Mouse (Mus musculus) myocyte (in vitro differentiated cells): ENCODE measurements around the gene Gabarapl2. TPM values are rescaled to one million over a fixed set of nuclear protein-coding genes. Genes with fewer than 3 reads are reported as not detected.
A peak's percentile ranks its signal among the peaks of the same experiment; 100 is the strongest.

ENCODE experiments used
- H3K27me3 ChIP-seq: one replicate; pipeline ENCODE4 v1.6.1; 2011; ENCODE audit not compliant: control insufficient read depth, insufficient read depth, insufficient read length
- H3K36me3 ChIP-seq: one replicate; pipeline ENCODE4 v1.6.1; 2011; ENCODE audit not compliant: control insufficient read depth, insufficient read depth
- H3K4me2 ChIP-seq: one replicate; pipeline ENCODE4 v1.6.1; 2011; ENCODE audit warnings: low read depth, control low read depth
- H3K4me3 ChIP-seq: one replicate; pipeline ENCODE4 v1.5.1; 2011; ENCODE audit warnings: mild to moderate bottlenecking, control low read depth, moderate library complexity
- H3K79me2 ChIP-seq: one replicate; pipeline ENCODE4 v1.6.1; 2011; ENCODE audit not compliant: control insufficient read depth, insufficient read depth
- H3ac ChIP-seq: one replicate; pipeline ENCODE4 v1.6.1; 2011; ENCODE audit not compliant: control insufficient read depth, insufficient read length
- CEBPB ChIP-seq: IDR thresholded peaks from 2 replicates; pipeline ENCODE4 v1.6.1; 2011; ENCODE audit warnings: mild to moderate bottlenecking, moderate library complexity; ENCODE audit not compliant: poor library complexity, insufficient read depth, severe bottlenecking
- E2F4 ChIP-seq: IDR thresholded peaks from one replicate; pipeline ENCODE4 v1.6.1; 2011; ENCODE audit warnings: mild to moderate bottlenecking, control low read depth, moderate library complexity; ENCODE audit not compliant: insufficient read depth
- MAX ChIP-seq: IDR thresholded peaks from one replicate; pipeline ENCODE4 v1.6.1; 2011; ENCODE audit warnings: low read depth, mild to moderate bottlenecking, control low read depth
- MYOD1 ChIP-seq, 3 experiments: IDR thresholded peaks; one replicate each; pipeline ENCODE4 v1.6.1; 2011; ENCODE audit warnings: control low read depth in 2 of 3, low read depth in 2 of 3, mild to moderate bottlenecking in 2 of 3, moderate library complexity in 1 of 3; ENCODE audit not compliant: insufficient read length in 2 of 3, control insufficient read depth in 1 of 3
- MYOG ChIP-seq, 3 experiments: IDR thresholded peaks; one replicate each; pipeline ENCODE4 v1.6.1; 2011; ENCODE audit warnings: control low read depth in 2 of 3, low read depth in 2 of 3, mild to moderate bottlenecking in 2 of 3; ENCODE audit not compliant: insufficient read length in 2 of 3, control insufficient read depth in 1 of 3, insufficient read depth in 1 of 3
- POLR2A ChIP-seq: IDR thresholded peaks from one replicate; pipeline ENCODE4 v1.6.1; 2011; ENCODE audit warnings: low read depth, mild to moderate bottlenecking, control low read depth, moderate library complexity; ENCODE audit not compliant: insufficient read length
- POLR2AphosphoS2 ChIP-seq: IDR thresholded peaks from one replicate; pipeline ENCODE4 v1.6.1; 2011; ENCODE audit warnings: low read depth, control low read depth; ENCODE audit not compliant: insufficient read length
- REST ChIP-seq: IDR thresholded peaks from one replicate; pipeline ENCODE4 v1.6.1; 2011; ENCODE audit warnings: mild to moderate bottlenecking, control low read depth, moderate library complexity; ENCODE audit not compliant: insufficient read depth, insufficient read length
- SRF ChIP-seq: IDR thresholded peaks from one replicate; pipeline ENCODE4 v1.6.1; 2011; ENCODE audit warnings: low read depth; ENCODE audit not compliant: control insufficient read depth, insufficient read length
- TCF12 ChIP-seq: IDR thresholded peaks from one replicate; pipeline ENCODE4 v1.6.1; 2011; ENCODE audit warnings: mild to moderate bottlenecking, control low read depth; ENCODE audit not compliant: poor library complexity, insufficient read depth, severe bottlenecking
- TCF3 ChIP-seq: IDR thresholded peaks from one replicate; pipeline ENCODE4 v1.6.1; 2011; ENCODE audit warnings: low read depth, control low read depth; ENCODE audit not compliant: insufficient read length
- USF1 ChIP-seq: IDR thresholded peaks from one replicate; pipeline ENCODE4 v1.6.1; 2011; ENCODE audit warnings: low read depth, mild to moderate bottlenecking, control low read depth, moderate library complexity
- polyA plus RNA-seq: library from polyadenylated mRNA; unstranded; fragments of >200 nt; fragmentation: generic; extraction: Trizol; gene quantifications from one replicate; pipeline ENCODE4 v1.2.1, GENCODE M21; 2012; ENCODE audit warnings: missing spikeins

The Gabarapl2 gene
- polyA plus RNA-seq, 1 experiment, result 64.5 TPM

DNA sequence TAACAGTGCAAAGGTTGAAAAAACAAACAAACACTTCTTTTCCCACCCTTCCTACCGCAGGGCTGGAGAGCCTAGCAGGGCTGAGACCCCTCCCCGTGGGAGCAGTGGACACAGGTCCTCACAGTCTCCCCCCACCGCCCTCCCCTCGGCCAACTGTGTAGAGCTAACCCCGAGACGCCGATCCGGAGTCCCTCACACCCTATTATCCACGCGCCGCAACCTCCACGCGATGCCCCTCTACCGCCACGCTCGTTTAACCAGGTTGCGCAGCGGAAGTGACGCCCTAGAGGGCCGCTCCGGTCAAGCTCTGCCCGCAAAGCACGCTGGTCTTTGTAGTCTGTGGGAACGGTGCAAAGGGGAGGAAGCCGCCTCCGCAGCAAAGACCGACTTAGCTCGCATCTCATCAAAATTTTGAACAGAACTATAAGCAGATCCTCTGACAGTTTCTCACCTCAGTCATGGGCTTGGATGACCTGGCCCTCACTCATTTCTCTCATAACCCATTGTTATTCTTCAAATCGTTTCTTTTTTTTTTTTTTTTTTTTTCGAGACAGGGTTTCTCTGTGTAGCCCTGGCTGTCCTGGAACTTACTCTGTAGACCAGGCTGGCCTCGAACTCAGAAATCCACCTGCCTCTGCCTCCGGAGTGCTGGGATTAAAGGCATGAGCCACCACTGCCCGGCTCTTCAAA, 51.7 kb downstream of the Gabarapl2 start, which contains the start of gene Adat1:
TSS of gene Adat1 (minus strand) at position 290 of the 690 bp plus-strand sequence.
- H3K36me3 ChIP-seq, result peaks cover 14% of the 10 kb centered on the region
- H3K4me3 ChIP-seq, result peak within 1 kb of the TSS; percentile 72

DNA sequence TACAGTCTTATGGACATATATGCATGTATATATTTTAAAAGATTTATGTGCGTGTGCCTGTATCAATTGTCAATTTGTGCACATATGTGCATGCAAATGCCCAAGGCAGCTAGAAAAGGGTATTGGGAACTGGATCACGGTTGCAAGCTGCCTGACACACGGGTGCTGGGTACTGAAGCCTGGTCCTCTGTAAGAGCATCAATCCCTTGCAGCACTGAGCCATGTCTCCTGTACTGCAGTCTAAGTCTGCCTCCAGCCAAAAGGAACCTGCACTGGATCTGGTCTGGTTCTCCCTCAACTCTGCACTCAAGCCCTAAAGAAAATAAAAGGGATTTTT, 52.2 kb downstream of the Gabarapl2 start:
- Histone ChIP-seq H3K4me3 (peak overlapping the region; percentile 72), H3ac (no peak overlapping the region), H3K79me2 (peaks cover 5% of the 10 kb centered on the region), H3K36me3 (peaks cover 14% of the 10 kb centered on the region), H3K4me2 (no peak overlapping the region), H3K27me3 (no peaks in the 10 kb centered on the region)
- TF ChIP-seq REST (no peak), USF1 (no peak), SRF (no peak)

More for the DNA sequence above, 51.7 kb downstream of the Gabarapl2 start, which contains the start of gene Adat1:
- peaks cover 5% of the 10 kb centered on the region for H3K79me2 ChIP-seq
- H3K27me3 ChIP-seq, result no peaks in the 10 kb centered on the region
- H3ac ChIP-seq, result peak within 1 kb of the TSS; percentile 9
- peak within 1 kb of the TSS; percentile 73 for H3K4me2 ChIP-seq
- TF ChIP-seq CEBPB (no peak), MYOG (IDR thresholded peaks at IDR 0.05; ENCODE audit: control insufficient read depth in 1 of 3, insufficient read depth in 1 of 3, insufficient read length in 2 of 3, low read depth in 2 of 3) (no peak), REST (no peak), MYOD1 (IDR thresholded peaks at IDR 0.05; ENCODE audit: control insufficient read depth in 1 of 3, insufficient read length in 2 of 3, low read depth in 2 of 3) (no peak), SRF (peak; percentile 50), POLR2AphosphoS2 (peak; percentile 99), MAX (no peak), POLR2A (peak; percentile 91), TCF12 (no peak), USF1 (no peak), E2F4 (peak; percentile 80), TCF3 (no peak)

Other genes starting within 250 kb of the Gabarapl2 start
- gene Ctrb1, start 249.7 kb upstream of the Gabarapl2 start, polyA plus RNA-seq, result 85.4 TPM
- gene Bcar1, start 196.9 kb upstream of the Gabarapl2 start, polyA plus RNA-seq, result 81.9 TPM
- 44.9 TPM for gene Cfdp1, start 86.4 kb upstream of the Gabarapl2 start, polyA plus RNA-seq
- 0.92 TPM for gene Tmem170, start 64.0 kb upstream of the Gabarapl2 start, polyA plus RNA-seq
- 0.14 TPM for gene Chst5, start 30.3 kb upstream of the Gabarapl2 start, polyA plus RNA-seq
- 4.5 TPM for gene Tmem231, start 6.8 kb upstream of the Gabarapl2 start, polyA plus RNA-seq
- 2.8 TPM for gene Adat1, start 51.6 kb downstream of the Gabarapl2 start, polyA plus RNA-seq
- 199 TPM for gene Kars, start 70.6 kb downstream of the Gabarapl2 start, polyA plus RNA-seq
- gene Terf2ip, start 70.7 kb downstream of the Gabarapl2 start, polyA plus RNA-seq, result 6.8 TPM
- gene Gm6793, start 74.3 kb downstream of the Gabarapl2 start, polyA plus RNA-seq, result 0.23 TPM